Mouse (Mus musculus) kidney, adult 2 months (tissue): ENCODE measurements at regions not wholly inside any gene's neighbourhood (a gene's known extent, or its start where the extent isn't known, plus 50 kb on each side); places are given as distances from the start of the nearest gene placed in this dataset.

Experiments
- CTCF ChIP-seq: fragments of 200-500 bp; conservative IDR thresholded peaks from 2 replicates; pipeline ENCODE4 v1.5.1; 2011; ENCODE audit warnings: low read depth, mild to moderate bottlenecking, control low read depth, low read length, moderate library complexity, mixed read lengths; ENCODE audit not compliant: insufficient read depth, insufficient read length
- POLR2A ChIP-seq: fragments of 200-500 bp; IDR thresholded peaks from one replicate; pipeline ENCODE4 v1.6.1; 2011; ENCODE audit warnings: low read depth, low read length, control low read depth

DNA sequence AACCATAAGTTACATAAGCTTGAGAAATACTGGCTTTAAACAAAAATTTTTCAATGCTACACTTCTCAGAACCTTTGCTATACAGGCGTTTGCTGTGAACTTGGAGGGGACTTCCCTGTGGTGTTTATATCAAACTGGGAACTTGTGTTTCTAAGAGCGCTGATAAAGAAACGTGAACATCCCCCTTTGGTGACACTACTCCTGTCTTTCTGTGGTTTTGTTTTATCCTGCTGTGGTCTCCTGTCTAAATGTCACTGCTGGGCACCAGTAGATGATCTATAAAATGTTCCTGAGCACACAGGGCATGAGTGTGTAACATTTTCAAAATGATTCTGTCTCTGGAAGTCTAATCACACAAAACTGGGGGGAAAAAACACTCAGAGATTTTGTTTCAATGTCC is 134.1 kb upstream of the Zranb2 start:
- no peak for TF ChIP-seq CTCF
- no peak for TF ChIP-seq POLR2A
